Mouse (Mus musculus): ENCODE results near the gene Rpl19. TPM values are rescaled to one million over a fixed set of nuclear protein-coding genes. Genes with fewer than 3 reads are reported as not detected.

Rpl19 gene
- polyA plus RNA-seq, 1 experiment, result 2,972 TPM

DNA sequence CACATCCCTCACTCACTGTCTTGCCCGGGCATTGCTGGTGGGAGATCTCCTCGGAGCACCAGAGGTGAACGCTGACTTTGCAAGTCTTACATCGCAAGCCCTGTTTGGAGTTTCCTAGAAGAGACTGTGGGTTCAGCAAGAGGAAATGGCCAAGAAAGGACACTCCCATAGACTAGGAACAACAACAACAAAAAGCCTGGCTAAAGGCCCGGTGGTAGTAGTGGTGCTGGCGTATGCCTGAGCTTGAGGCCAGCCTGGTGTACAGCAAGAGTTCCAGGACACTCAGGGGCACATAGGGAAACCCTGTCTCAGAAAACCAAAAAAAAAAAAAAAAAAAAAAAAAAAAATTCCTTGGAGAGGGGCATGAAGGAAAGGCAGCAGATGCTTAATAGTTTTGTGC, 16.2 kb downstream of the Rpl19 start:
- TF ChIP-seq MYOD1 (IDR thresholded peaks at IDR 0.05; ENCODE audit: control insufficient read depth in 1 of 3, insufficient read length in 2 of 3, low read depth in 2 of 3) (no peak), MYOG (IDR thresholded peaks at IDR 0.05; ENCODE audit: control insufficient read depth in 1 of 3, insufficient read depth in 1 of 3, insufficient read length in 2 of 3, low read depth in 2 of 3) (no peak), CEBPB (IDR thresholded peaks at IDR 0.05; ENCODE audit: insufficient read depth, poor library complexity, severe bottlenecking) (no peak), MAX (IDR thresholded peaks at IDR 0.05; ENCODE audit: low read depth) (no peak), POLR2A (IDR thresholded peaks at IDR 0.05; ENCODE audit: insufficient read length, low read depth) (no peak), E2F4 (IDR thresholded peaks at IDR 0.05; ENCODE audit: insufficient read depth) (no peak), TCF3 (IDR thresholded peaks at IDR 0.05; ENCODE audit: insufficient read length, low read depth) (no peak), TCF12 (IDR thresholded peaks at IDR 0.05; ENCODE audit: insufficient read depth, poor library complexity, severe bottlenecking) (no peak), USF1 (IDR thresholded peaks at IDR 0.05; ENCODE audit: low read depth) (no peak), POLR2AphosphoS2 (IDR thresholded peaks at IDR 0.05; ENCODE audit: insufficient read length, low read depth) (no peak), SRF (IDR thresholded peaks at IDR 0.05; ENCODE audit: control insufficient read depth, insufficient read length, low read depth) (no peak), REST (IDR thresholded peaks at IDR 0.05; ENCODE audit: insufficient read depth, insufficient read length) (no peak)

DNA sequence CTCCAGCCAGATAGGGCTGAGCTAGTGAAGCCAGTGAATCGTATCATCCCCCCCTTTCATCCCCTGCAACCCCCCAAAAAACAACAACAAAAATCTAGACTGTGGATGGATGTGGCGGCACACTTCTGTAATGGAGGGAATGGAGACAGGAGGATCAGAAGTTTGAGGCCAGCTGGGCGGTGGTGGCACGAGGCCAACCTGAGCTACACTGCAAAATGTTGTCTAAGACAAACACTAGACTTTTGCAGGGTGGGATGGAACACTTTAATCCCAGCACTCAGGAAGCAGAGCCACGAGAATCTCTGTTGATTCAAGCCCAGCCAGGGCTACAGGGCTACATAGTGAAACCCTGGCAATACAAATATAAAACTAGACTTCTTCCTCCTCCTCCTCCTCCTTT, 17.6 kb downstream of the Rpl19 start:
- TF ChIP-seq REST (IDR thresholded peaks at IDR 0.05; ENCODE audit: insufficient read depth, insufficient read length) (no peak), USF1 (IDR thresholded peaks at IDR 0.05; ENCODE audit: low read depth) (no peak), CEBPB (IDR thresholded peaks at IDR 0.05; ENCODE audit: insufficient read depth, poor library complexity, severe bottlenecking) (no peak), TCF12 (IDR thresholded peaks at IDR 0.05; ENCODE audit: insufficient read depth, poor library complexity, severe bottlenecking) (no peak), E2F4 (IDR thresholded peaks at IDR 0.05; ENCODE audit: insufficient read depth) (no peak), MAX (IDR thresholded peaks at IDR 0.05; ENCODE audit: low read depth) (no peak), SRF (IDR thresholded peaks at IDR 0.05; ENCODE audit: control insufficient read depth, insufficient read length, low read depth) (no peak), POLR2AphosphoS2 (IDR thresholded peaks at IDR 0.05; ENCODE audit: insufficient read length, low read depth) (no peak), MYOG (IDR thresholded peaks at IDR 0.05; ENCODE audit: control insufficient read depth in 1 of 3, insufficient read depth in 1 of 3, insufficient read length in 2 of 3, low read depth in 2 of 3) (no peak), TCF3 (IDR thresholded peaks at IDR 0.05; ENCODE audit: insufficient read length, low read depth) (no peak), MYOD1 (IDR thresholded peaks at IDR 0.05; ENCODE audit: control insufficient read depth in 1 of 3, insufficient read length in 2 of 3, low read depth in 2 of 3) (no peak), POLR2A (IDR thresholded peaks at IDR 0.05; ENCODE audit: insufficient read length, low read depth) (no peak)
- Histone ChIP-seq H3K4me2 (ENCODE audit: low read depth) (no peak overlapping the region), H3ac (ENCODE audit: control insufficient read depth, insufficient read length) (no peak overlapping the region), H3K27me3 (ENCODE audit: control insufficient read depth, insufficient read depth, insufficient read length) (no peaks in the 10 kb centered on the region), H3K4me3 (no peak overlapping the region), H3K36me3 (ENCODE audit: control insufficient read depth, insufficient read depth) (peaks cover 5% of the 10 kb centered on the region), H3K79me2 (ENCODE audit: control insufficient read depth, insufficient read depth) (peaks cover 32% of the 10 kb centered on the region)

More for the DNA sequence above, 16.2 kb downstream of the Rpl19 start:
- Histone ChIP-seq H3K79me2 (ENCODE audit: control insufficient read depth, insufficient read depth) (peaks cover 22% of the 10 kb centered on the region), H3K4me2 (ENCODE audit: low read depth) (no peak overlapping the region), H3K27me3 (ENCODE audit: control insufficient read depth, insufficient read depth, insufficient read length) (no peaks in the 10 kb centered on the region), H3K36me3 (ENCODE audit: control insufficient read depth, insufficient read depth) (peaks cover 5% of the 10 kb centered on the region), H3K4me3 (no peak overlapping the region), H3ac (ENCODE audit: control insufficient read depth, insufficient read length) (no peak overlapping the region)

- H3K36me3 ChIP-seq (ENCODE audit: control insufficient read depth, insufficient read depth), result no peaks in the 10 kb centered on the region
- TF ChIP-seq POLR2AphosphoS2 (IDR thresholded peaks at IDR 0.05; ENCODE audit: insufficient read length, low read depth), result no peak
- TF ChIP-seq SRF (IDR thresholded peaks at IDR 0.05; ENCODE audit: control insufficient read depth, insufficient read length, low read depth), result no peak
- no peak for TF ChIP-seq REST (IDR thresholded peaks at IDR 0.05; ENCODE audit: insufficient read depth, insufficient read length)
- TF ChIP-seq TCF12 (IDR thresholded peaks at IDR 0.05; ENCODE audit: insufficient read depth, poor library complexity, severe bottlenecking), result no peak
- TF ChIP-seq TCF3 (IDR thresholded peaks at IDR 0.05; ENCODE audit: insufficient read length, low read depth), result no peak
- TF ChIP-seq POLR2A (IDR thresholded peaks at IDR 0.05; ENCODE audit: insufficient read length, low read depth), result no peak
- no peak for TF ChIP-seq E2F4 (IDR thresholded peaks at IDR 0.05; ENCODE audit: insufficient read depth)
- no peak for TF ChIP-seq MYOG (IDR thresholded peaks at IDR 0.05; ENCODE audit: control insufficient read depth in 1 of 3, insufficient read depth in 1 of 3, insufficient read length in 2 of 3, low read depth in 2 of 3)
- TF ChIP-seq USF1 (IDR thresholded peaks at IDR 0.05; ENCODE audit: low read depth), result no peak
- no peak for TF ChIP-seq MYOD1 (IDR thresholded peaks at IDR 0.05; ENCODE audit: control insufficient read depth in 1 of 3, insufficient read length in 2 of 3, low read depth in 2 of 3)
- TF ChIP-seq MAX (IDR thresholded peaks at IDR 0.05; ENCODE audit: low read depth), result no peak
- no peak for TF ChIP-seq CEBPB (IDR thresholded peaks at IDR 0.05; ENCODE audit: insufficient read depth, poor library complexity, severe bottlenecking)
- peaks cover 47% of the 10 kb centered on the region for H3K79me2 ChIP-seq (ENCODE audit: control insufficient read depth, insufficient read depth)
- no peak overlapping the region for H3K4me3 ChIP-seq
- H3K27me3 ChIP-seq (ENCODE audit: control insufficient read depth, insufficient read depth, insufficient read length), result no peaks in the 10 kb centered on the region
- no peak overlapping the region for H3ac ChIP-seq (ENCODE audit: control insufficient read depth, insufficient read length)
- no peak overlapping the region for H3K4me2 ChIP-seq (ENCODE audit: low read depth)
Measured at GRCm38 (mm10) chr11:98045596-98045995, 19.1 kb downstream of the Rpl19 start.

GRCm38 (mm10) chr11:98046466-98046865, 20.0 kb downstream of the Rpl19 start:
- Histone ChIP-seq H3K79me2 (ENCODE audit: control insufficient read depth, insufficient read depth) (peaks cover 53% of the 10 kb centered on the region), H3K4me2 (ENCODE audit: low read depth) (no peak overlapping the region), H3K4me3 (no peak overlapping the region), H3K27me3 (ENCODE audit: control insufficient read depth, insufficient read depth, insufficient read length) (no peaks in the 10 kb centered on the region), H3ac (ENCODE audit: control insufficient read depth, insufficient read length) (no peak overlapping the region), H3K36me3 (ENCODE audit: control insufficient read depth, insufficient read depth) (no peaks in the 10 kb centered on the region)
- TF ChIP-seq MYOG (IDR thresholded peaks at IDR 0.05; ENCODE audit: control insufficient read depth in 1 of 3, insufficient read depth in 1 of 3, insufficient read length in 2 of 3, low read depth in 2 of 3), result no peak
- TF ChIP-seq E2F4 (IDR thresholded peaks at IDR 0.05; ENCODE audit: insufficient read depth), result no peak
- TF ChIP-seq TCF12 (IDR thresholded peaks at IDR 0.05; ENCODE audit: insufficient read depth, poor library complexity, severe bottlenecking), result no peak
- no peak for TF ChIP-seq USF1 (IDR thresholded peaks at IDR 0.05; ENCODE audit: low read depth)
- no peak for TF ChIP-seq CEBPB (IDR thresholded peaks at IDR 0.05; ENCODE audit: insufficient read depth, poor library complexity, severe bottlenecking)
- no peak for TF ChIP-seq POLR2A (IDR thresholded peaks at IDR 0.05; ENCODE audit: insufficient read length, low read depth)
- no peak for TF ChIP-seq TCF3 (IDR thresholded peaks at IDR 0.05; ENCODE audit: insufficient read length, low read depth)
